Mouse (Mus musculus): Measurements from ENCODE around the gene Olfr1427.
A peak's percentile ranks its signal among the peaks of the same experiment; 100 is the strongest.
"Not testable (repeated sequence)": the region's sequence is repeated elsewhere in the genome, so short reads cannot be mapped to it uniquely, and the experiment has no call there.

Gene Olfr1427

DNA sequence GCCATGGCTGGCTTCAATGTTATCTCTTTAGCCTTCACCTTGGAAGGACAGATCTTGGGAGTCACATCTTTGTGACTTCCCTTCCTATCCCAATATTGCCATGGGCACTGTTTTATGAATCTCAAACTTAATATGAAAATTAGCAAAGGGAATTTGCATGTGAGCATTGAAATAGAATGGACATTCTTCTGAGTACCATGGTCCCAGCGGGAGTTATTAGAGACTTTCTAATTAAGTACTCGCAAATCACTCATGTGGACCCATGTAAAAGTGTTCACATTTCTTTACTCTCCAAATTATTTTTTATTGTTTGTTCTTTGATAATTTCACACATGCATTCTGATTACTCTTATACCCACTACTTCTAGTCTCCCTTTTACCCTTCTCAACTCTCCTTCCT is at the start of gene Olfr1427:
Gene Olfr1427, minus strand, starts transcription at position 101 of the 400 bp plus-strand sequence.
- no peak for DNase-seq

DNA sequence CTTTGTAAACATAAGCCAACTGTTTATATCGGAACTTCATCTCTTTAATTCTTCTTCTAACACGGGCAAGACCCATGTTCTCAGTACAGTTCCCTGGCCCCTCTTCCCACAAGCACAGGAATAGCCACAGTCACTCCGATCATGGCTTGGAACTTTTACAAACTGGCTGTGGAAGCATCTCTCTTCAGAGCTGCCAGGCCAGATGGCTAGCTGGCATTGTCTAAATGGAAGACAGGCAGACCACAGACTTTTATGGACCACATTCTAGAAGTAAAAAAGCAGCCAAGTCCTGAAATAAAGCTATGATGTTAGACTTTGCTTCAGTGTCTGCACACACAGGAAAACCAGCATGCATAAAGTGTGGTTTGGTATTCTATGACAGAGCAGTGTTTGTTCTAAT is 42.3 kb upstream of the Olfr1427 start:
- peak; percentile 34 to 50 for DNase-seq

GRCm38 (mm10) chr19:12143356-12143755 is 40.2 kb upstream of the Olfr1427 start:
- peak in 1 of 2 experiments; percentile 15 for DNase-seq

DNA sequence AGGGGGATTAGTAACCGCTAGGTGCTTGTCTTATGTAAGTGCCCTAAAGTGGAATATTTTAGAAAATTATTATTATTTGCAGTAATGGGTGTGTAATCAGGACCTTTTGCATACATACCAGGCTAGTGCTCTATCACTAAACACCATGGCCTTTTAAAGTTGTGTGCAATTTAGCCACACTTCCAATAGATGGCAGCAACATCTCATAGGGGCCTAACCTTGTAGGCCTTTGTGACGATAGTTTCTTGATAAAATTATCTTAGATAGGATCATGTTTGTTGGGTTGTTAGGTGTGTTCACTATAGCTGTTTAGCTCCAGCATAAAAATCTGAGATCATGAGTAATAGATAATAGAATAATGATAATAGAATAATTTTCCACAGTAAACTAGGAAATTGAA is 31.2 kb upstream of the Olfr1427 start:
- DNase-seq = peak; percentile 41 to 44

GRCm38 (mm10) chr19:12123103-12123502 is 20.0 kb upstream of the Olfr1427 start, which contains the start of gene Olfr76:
Gene Olfr76 (minus strand): TSS chr19:12123203.
- DNase-seq = no peak

GRCm38 (mm10) chr19:12116464-12116863 is 13.3 kb upstream of the Olfr1427 start:
- DNase-seq = no peak

GRCm38 (mm10) chr19:12115797-12116196 is 12.7 kb upstream of the Olfr1427 start, which contains the start of gene Olfr1428:
Gene Olfr1428 (minus strand): TSS chr19:12115897.
- no peak for DNase-seq

DNA sequence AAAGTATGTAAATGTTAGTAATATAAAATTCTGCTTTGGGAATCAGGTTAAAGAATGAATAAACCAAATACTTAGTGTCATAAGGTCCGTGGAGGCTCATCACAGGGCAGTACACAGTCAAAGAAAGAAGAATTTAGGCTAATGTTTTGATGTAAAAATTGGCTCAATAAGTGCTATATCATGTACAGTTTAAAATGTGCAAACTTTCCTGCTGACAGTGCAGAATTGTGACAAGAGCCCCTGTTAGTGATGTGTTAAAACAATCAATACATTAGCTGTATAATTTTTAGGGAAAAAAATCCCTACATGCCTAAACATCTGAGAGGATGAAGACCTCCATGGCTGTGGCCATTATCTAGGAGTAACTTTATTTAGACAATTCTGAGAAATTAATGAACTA is 10.7 kb upstream of the Olfr1427 start:
- DNase-seq = no peak

- DNase-seq = no peak
Measured at GRCm38 (mm10) chr19:12104541-12104940, 1.4 kb upstream of the Olfr1427 start.

GRCm38 (mm10) chr19:12091913-12092312 is 11.2 kb downstream of the Olfr1427 start, which contains the start of gene Olfr1426:
Gene Olfr1426 (minus strand): TSS chr19:12092013.
- DNase-seq = no peak

- not testable (repeated sequence) for DNase-seq
Measured at GRCm38 (mm10) chr19:12077631-12078030, 25.5 kb downstream of the Olfr1427 start, which contains the start of gene Olfr1425. Gene Olfr1425 (minus strand): TSS chr19:12077731.

- not testable (repeated sequence) for DNase-seq
Measured at GRCm38 (mm10) chr19:12069546-12069945, 33.6 kb downstream of the Olfr1427 start.

GRCm38 (mm10) chr19:12067806-12068205 is 35.3 kb downstream of the Olfr1427 start:
- not testable (repeated sequence) for DNase-seq

DNA sequence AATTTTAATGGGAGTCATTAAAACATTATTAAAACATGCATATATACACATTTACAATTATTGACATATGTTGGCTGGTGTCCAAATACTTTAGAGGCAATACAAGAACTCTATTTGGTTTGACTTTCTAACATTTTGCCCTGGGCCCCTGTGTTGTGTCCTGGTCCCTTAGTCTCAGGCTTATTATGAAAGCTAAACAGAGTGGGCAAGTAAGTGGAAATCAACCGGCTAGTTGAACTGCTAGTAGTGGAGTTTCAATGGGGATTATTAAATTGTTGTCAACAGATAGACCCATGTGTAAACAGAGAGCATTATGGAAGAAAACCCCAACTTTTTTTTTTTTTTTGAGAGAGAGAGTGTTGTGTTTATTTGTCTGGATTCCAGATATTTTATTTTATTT is 40.6 kb downstream of the Olfr1427 start, which contains the start of gene Olfr1424:
Gene Olfr1424, minus strand, starts transcription at position 101 of the 400 bp plus-strand sequence.
- DNase-seq = not testable (repeated sequence)

Measured in cerebellum, postnatal 14 days (tissue).